Mouse (Mus musculus): ENCODE measurements around the gene Abhd12.

- no peak for TF ChIP-seq CTCF (IDR thresholded peaks at IDR 0.05; ENCODE audit: insufficient read depth, low read length)
- TF ChIP-seq POLR2A (IDR thresholded peaks at IDR 0.05; ENCODE audit: borderline replicate concordance, extremely low read depth, low read depth, low read length) = no peak
Measured at GRCm38 (mm10) chr2:150923026-150923425, 18.5 kb upstream of the Abhd12 start.

All from lung, adult 2 months (tissue).